11 mouse cellular contexts compared by ENCODE assay signal in the genomic region with DNA sequence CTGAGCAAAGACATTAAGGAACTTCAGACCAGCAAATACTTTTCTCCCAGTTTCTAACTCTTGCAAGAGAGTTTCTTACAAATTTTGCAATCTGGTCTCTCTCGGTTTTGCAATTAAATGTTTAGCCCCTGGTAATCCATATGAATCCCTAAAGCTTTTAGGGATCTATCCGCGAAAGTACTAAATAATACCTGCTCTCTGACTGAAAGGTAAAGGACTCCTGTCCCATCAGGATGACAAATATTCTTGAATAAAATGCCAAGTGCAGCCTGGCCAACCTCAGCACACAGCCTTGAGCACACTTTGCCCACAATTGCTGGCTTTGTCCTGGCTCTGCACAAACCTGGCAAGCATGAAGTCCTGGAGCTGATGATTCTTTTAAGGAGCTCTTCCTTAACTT. TPM values are rescaled to one million over a fixed set of nuclear protein-coding genes. Genes with fewer than 3 reads are reported as not detected.
DNase-seq lines count a peak whose midpoint lies in the region; ATAC-seq lines count a peak whose summit lies in the region.
"Had no signal": no experiment of that assay in that cellular context is flagged by ENCODE, and none has a peak within 500 bp of the region (broad histone marks: within the 10 kb centered on the region; RNA-seq: fewer than 3 reads in every experiment).

No protein-coding gene starts in this region.

- no peak overlapping the region for H3K9ac ChIP-seq in heart, embryonic 12.5 days
- no peak overlapping the region for H3K9ac ChIP-seq in kidney, embryonic 16.5 days (replicated peaks; ENCODE audit: low read length)
- no peak overlapping the region for H3K9ac ChIP-seq in embryonic facial prominence, embryonic 15.5 days
- H3K9ac ChIP-seq: hindbrain, embryonic 13.5 days had no signal

- intact Hi-C loops in heart, postnatal 36 days (cut with DNase I) = loop anchor here (5.0 kb wide), 1 partner anchor 40 kb away; a partner anchor contains a TSS

- no peak for ATAC-seq in heart, embryonic 12.5 days (ENCODE audit: insufficient number of reproducible peaks, low FRiP score)
- ATAC-seq in kidney, embryonic 16.5 days (ENCODE audit: low FRiP score, low TSS enrichment) = no peak
- ATAC-seq in embryonic facial prominence, embryonic 15.5 days (ENCODE audit: insufficient number of reproducible peaks, low FRiP score, low TSS enrichment, low read depth) = no peak

- 73% methylated on average over 3 of the region's 3 CpGs for WGBS in heart, embryonic 12.5 days
- WGBS in kidney, embryonic 16.5 days = 82% methylated on average over 3 of the region's 3 CpGs
- WGBS in embryonic facial prominence, embryonic 15.5 days = 52% methylated on average over 3 of the region's 3 CpGs

- no peak overlapping the region for H3K4me2 ChIP-seq in heart, embryonic 12.5 days
- H3K4me2 ChIP-seq in kidney, embryonic 16.5 days (replicated peaks; ENCODE audit: low read depth, low read length) = no peak overlapping the region
- 0 out of 2 replicates have a peak overlapping the region, but pooled peaks have one; percentile 15 for H3K4me2 ChIP-seq in embryonic facial prominence, embryonic 15.5 days (replicated peaks)
- H3K4me2 ChIP-seq: hindbrain, embryonic 13.5 days had no signal

- no peak overlapping the region for H3K4me3 ChIP-seq in heart, embryonic 12.5 days
- no peak overlapping the region for H3K4me3 ChIP-seq in kidney, embryonic 16.5 days (ENCODE audit: low read length)
- H3K4me3 ChIP-seq in embryonic facial prominence, embryonic 15.5 days (replicated peaks) = no peak overlapping the region
- H3K4me3 ChIP-seq: hindbrain, embryonic 13.5 days; midbrain, embryonic 10.5 days had no signal

- H3K27ac ChIP-seq in heart, embryonic 12.5 days (ENCODE audit: poor library complexity, severe bottlenecking) = peak overlapping the region; percentile 45
- H3K27ac ChIP-seq in kidney, embryonic 16.5 days (ENCODE audit: low read length) = peak overlapping the region; percentile 32; the same call in 1 of the 2 replicates
- peak overlapping the region; percentile 79 for H3K27ac ChIP-seq in embryonic facial prominence, embryonic 15.5 days (replicated peaks)
- H3K27ac ChIP-seq: hindbrain, embryonic 13.5 days; midbrain, embryonic 10.5 days had no signal

- no peaks in the 10 kb centered on the region for H3K9me3 ChIP-seq in heart, embryonic 12.5 days (replicated peaks)
- H3K9me3 ChIP-seq in kidney, embryonic 16.5 days (ENCODE audit: low read length) = no peaks in the 10 kb centered on the region
- no peaks in the 10 kb centered on the region for H3K9me3 ChIP-seq in embryonic facial prominence, embryonic 15.5 days (replicated peaks)
- H3K9me3 ChIP-seq: hindbrain, embryonic 13.5 days; midbrain, embryonic 10.5 days had no signal

- peaks cover 50% of the 10 kb centered on the region for H3K4me1 ChIP-seq in heart, embryonic 12.5 days (replicated peaks)
- H3K4me1 ChIP-seq in kidney, embryonic 16.5 days (ENCODE audit: insufficient read depth, low read length) = peaks cover 33% of the 10 kb centered on the region
- peaks cover 38% of the 10 kb centered on the region for H3K4me1 ChIP-seq in embryonic facial prominence, embryonic 15.5 days
- H3K4me1 ChIP-seq: hindbrain, embryonic 13.5 days had no signal

- H3K27me3 ChIP-seq in heart, embryonic 12.5 days (replicated peaks) = no peaks in the 10 kb centered on the region
- no peaks in the 10 kb centered on the region for H3K27me3 ChIP-seq in kidney, embryonic 16.5 days (ENCODE audit: insufficient read depth, low read length)
- no peaks in the 10 kb centered on the region for H3K27me3 ChIP-seq in embryonic facial prominence, embryonic 15.5 days
- H3K27me3 ChIP-seq: hindbrain, embryonic 13.5 days had no signal

- no peak for DNase-seq in heart, postnatal 36 days
- DNase-seq in kidney, adult 8-10 months = no peak
- peak; percentile 30 for DNase-seq in brain, adult 2 months (ENCODE audit: low read depth, low spot score)
- no peak for DNase-seq in right cerebral cortex, postnatal 14 days
- no peak for DNase-seq in right cerebral cortex, postnatal 36 days (ENCODE audit: low spot score in 2 of 2)
- DNase-seq: thymus, adult 18-20 months had no signal

- H3K36me3 ChIP-seq in heart, embryonic 12.5 days = no peaks in the 10 kb centered on the region
- no peaks in the 10 kb centered on the region for H3K36me3 ChIP-seq in kidney, embryonic 16.5 days (ENCODE audit: insufficient read depth, low read length)
- no peaks in the 10 kb centered on the region for H3K36me3 ChIP-seq in embryonic facial prominence, embryonic 15.5 days
- H3K36me3 ChIP-seq: hindbrain, embryonic 13.5 days; midbrain, embryonic 10.5 days had no signal

RNA-seq across cellular contexts. Expression of a gene that starts 41.9 kb away (rescaled TPM):
- polyA plus RNA-seq in heart, embryonic 12.5 days (2016; fragmentation: Nextera tagmentation; extraction: Ambion mirVana) = 66.8 and 69.2 TPM in 2 replicates
- 10 to 100 TPM; 65.5 to 73.0 TPM for total RNA-seq in heart, postnatal 36 days (2021)
- 76.0 and 88.1 TPM in 2 replicates for polyA plus RNA-seq in kidney, embryonic 16.5 days (2015; fragmentation: Nextera tagmentation; extraction: Ambion mirVana)
- 89.8 and 93.2 TPM in 2 replicates for polyA plus RNA-seq in embryonic facial prominence, embryonic 15.5 days (2015; fragmentation: Nextera tagmentation; extraction: Ambion mirVana)
